In genomic region chr8:102497160-102497559, GRCm38 (mm10) we compare ENCODE assay signal across 9 mouse cellular contexts.
"Had no signal": no experiment of that assay in that cellular context is flagged by ENCODE, and none has a peak within 500 bp of the region (broad histone marks: within the 10 kb centered on the region; RNA-seq: fewer than 3 reads in every experiment).

No protein-coding gene starts in this region.

- DNase-seq: kidney, postnatal 25 days; layer of hippocampus, adult 9-11 months; layer of hippocampus, postnatal 36 days; right cerebral cortex, postnatal 14 days; thymus, postnatal 4 days had no signal

- H3K4me3 ChIP-seq: limb, embryonic 15.5 days; liver, embryonic 12.5 days; midbrain, embryonic 13.5 days; stomach, embryonic 15.5 days had no signal

- H3K27me3 ChIP-seq: limb, embryonic 15.5 days; liver, embryonic 12.5 days; midbrain, embryonic 13.5 days; stomach, embryonic 15.5 days had no signal

- ATAC-seq: liver, embryonic 12.5 days; midbrain, embryonic 13.5 days had no signal

- H3K9me3 ChIP-seq: limb, embryonic 15.5 days; liver, embryonic 12.5 days; midbrain, embryonic 13.5 days; stomach, embryonic 15.5 days had no signal

- H3K27ac ChIP-seq: limb, embryonic 15.5 days; liver, embryonic 12.5 days; midbrain, embryonic 13.5 days; stomach, embryonic 15.5 days had no signal

- H3K36me3 ChIP-seq: limb, embryonic 15.5 days; liver, embryonic 12.5 days; midbrain, embryonic 13.5 days; stomach, embryonic 15.5 days had no signal

- H3K4me1 ChIP-seq: liver, embryonic 12.5 days; midbrain, embryonic 13.5 days; stomach, embryonic 15.5 days had no signal

- H3K4me2 ChIP-seq: limb, embryonic 15.5 days; liver, embryonic 12.5 days; midbrain, embryonic 13.5 days; stomach, embryonic 15.5 days had no signal

- H3K9ac ChIP-seq: limb, embryonic 15.5 days; liver, embryonic 12.5 days; midbrain, embryonic 13.5 days; stomach, embryonic 15.5 days had no signal
